Mouse (Mus musculus) midbrain, embryonic 14.5 days (tissue): ENCODE data around the gene Wdr63. TPM values are rescaled to one million over a fixed set of nuclear protein-coding genes. Genes with fewer than 3 reads are reported as not detected.

Experiments used
- ATAC-seq: fragments of 200-750 bp; cut with Nextera tagmentation; 2 replicates; pipeline ENCODE4 v1.8.0; 2017; ENCODE audit warnings: moderate number of reproducible peaks, moderate library complexity; ENCODE audit not compliant: low FRiP score, low TSS enrichment
- DNase-seq: peaks from one replicate; pipeline ENCODE4 v3.0.0-alpha.2; 2015
- H3K27ac ChIP-seq: fragments of 300-500 bp; sonication (generic); replicated peaks from 2 replicates; pipeline ENCODE4 v1.5.1; 2014; ENCODE audit warnings: mild to moderate bottlenecking, low read depth, low read length, moderate library complexity
- H3K27me3 ChIP-seq: fragments of 300-500 bp; sonication (generic); 2 replicates; pipeline ENCODE4 v1.6.1; 2014; ENCODE audit warnings: low read length, control low read depth, mixed read lengths; ENCODE audit not compliant: control insufficient read depth, insufficient read depth
- H3K36me3 ChIP-seq: fragments of 300-500 bp; sonication (generic); 2 replicates; pipeline ENCODE4 v1.6.1; 2014; ENCODE audit warnings: low read length, control low read depth; ENCODE audit not compliant: control insufficient read depth, insufficient read depth
- H3K4me1 ChIP-seq: fragments of 300-500 bp; sonication (generic); 2 replicates; pipeline ENCODE4 v1.6.1; 2014; ENCODE audit warnings: mild to moderate bottlenecking, antibody characterized with exemption, low read length, control low read depth; ENCODE audit not compliant: control insufficient read depth, insufficient read depth
- H3K4me2 ChIP-seq: fragments of 300-500 bp; sonication (generic); 2 replicates; pipeline ENCODE4 v1.6.1; 2014; ENCODE audit warnings: mild to moderate bottlenecking, low read length, moderate library complexity
- H3K4me3 ChIP-seq: fragments of 300-500 bp; sonication (generic); replicated peaks from 2 replicates; pipeline ENCODE4 v1.5.1; 2014; ENCODE audit warnings: low read depth, low read length
- H3K9ac ChIP-seq: fragments of 300-500 bp; sonication (generic); replicated peaks from 2 replicates; pipeline ENCODE4 v1.6.1; 2014; ENCODE audit warnings: mild to moderate bottlenecking, low read length, moderate library complexity
- H3K9me3 ChIP-seq: fragments of 300-500 bp; sonication (generic); 2 replicates; pipeline ENCODE4 v1.6.1; 2016; ENCODE audit warnings: low read length, control low read depth, mixed read lengths; ENCODE audit not compliant: control insufficient read depth
- WGBS: fragments of 180-500 bp; shearing (Covaris S2); extraction: QIAGEN DNeasy Blood & Tissue Kit; methylation state at CpG from one replicate; pipeline ENCODE4 v1.1.7; 2014; 5-methylcytosine and 5-hydroxymethylcytosine counted together
- polyA plus RNA-seq: library from polyadenylated mRNA; unstranded; fragments of >200 nt; fragmentation: Nextera tagmentation; extraction: Ambion mirVana; gene quantifications from 2 replicates; pipeline ENCODE4 v1.2.1, GENCODE M21; 2014

Gene Wdr63
- polyA plus RNA-seq, 1 experiment from 2014 or later = 0.83 TPM

GRCm38 (mm10) chr3:146150560-146150959 is 42.6 kb upstream of the Wdr63 start:
- Histone ChIP-seq H3K4me2 (peak overlapping the region; percentile 82), H3K9ac (no peak overlapping the region), H3K4me3 (peak overlapping the region; percentile 34), H3K4me1 (peaks cover 8% of the 10 kb centered on the region; the same call in 1 of the 2 replicates), H3K9me3 (no peaks in the 10 kb centered on the region), H3K36me3 (no peaks in the 10 kb centered on the region), H3K27me3 (peaks cover 26% of the 10 kb centered on the region), H3K27ac (no peak overlapping the region)
- no peak for DNase-seq
- no peak for ATAC-seq
- 33% methylated on average over 11 of the region's 11 CpGs for WGBS

- Histone ChIP-seq H3K4me1 (peaks cover 8% of the 10 kb centered on the region; the same call in 1 of the 2 replicates), H3K27ac (no peak overlapping the region), H3K4me2 (peak overlapping the region; percentile 82), H3K9me3 (no peaks in the 10 kb centered on the region), H3K27me3 (peaks cover 26% of the 10 kb centered on the region), H3K9ac (peak overlapping the region; percentile 34; the same call in 1 of the 2 replicates), H3K4me3 (peak overlapping the region; percentile 34), H3K36me3 (no peaks in the 10 kb centered on the region)
- under 1% methylated on average over 26 of the region's 26 CpGs for WGBS
- DNase-seq (peak; percentile 43), ATAC-seq (0 out of 2 replicates have a peak, but pooled peaks have one; percentile 6)
Measured at GRCm38 (mm10) chr3:146150058-146150400, 42.1 kb upstream of the Wdr63 start.

GRCm38 (mm10) chr3:146149156-146150057 is 41.5 kb upstream of the Wdr63 start, which contains the start of gene Mcoln2:
Gene Mcoln2 (plus strand): TSS chr3:146149833.
- ATAC-seq (0 out of 2 replicates have a peak, but pooled peaks have one; percentile 27), DNase-seq (peak; percentile 13)
- WGBS = 12% methylated on average over 34 of the region's 34 CpGs
- Histone ChIP-seq H3K36me3 (no peaks in the 10 kb centered on the region), H3K4me2 (peak within 1 kb of the TSS; percentile 82), H3K9me3 (no peaks in the 10 kb centered on the region), H3K4me3 (peak within 1 kb of the TSS; percentile 34), H3K4me1 (peaks cover 8% of the 10 kb centered on the region; the same call in 1 of the 2 replicates), H3K9ac (peak within 1 kb of the TSS; percentile 34; the same call in 1 of the 2 replicates), H3K27ac (no peak within 1 kb of the TSS), H3K27me3 (peaks cover 26% of the 10 kb centered on the region)

GRCm38 (mm10) chr3:146146131-146146530 is 38.2 kb upstream of the Wdr63 start:
- Histone ChIP-seq H3K4me2 (no peak overlapping the region), H3K27ac (no peak overlapping the region), H3K4me1 (peaks cover 8% of the 10 kb centered on the region; the same call in 1 of the 2 replicates), H3K9me3 (no peaks in the 10 kb centered on the region), H3K36me3 (no peaks in the 10 kb centered on the region), H3K9ac (no peak overlapping the region), H3K27me3 (peaks cover 18% of the 10 kb centered on the region), H3K4me3 (no peak overlapping the region)
- no peak for ATAC-seq
- 71% methylated on average over 5 of the region's 5 CpGs for WGBS
- DNase-seq = no peak

- Histone ChIP-seq H3K27ac (no peak overlapping the region), H3K4me3 (no peak overlapping the region), H3K9me3 (no peaks in the 10 kb centered on the region), H3K4me1 (peaks cover 8% of the 10 kb centered on the region; the same call in 1 of the 2 replicates), H3K27me3 (peaks cover 13% of the 10 kb centered on the region), H3K36me3 (no peaks in the 10 kb centered on the region), H3K4me2 (no peak overlapping the region), H3K9ac (no peak overlapping the region)
- no peak for ATAC-seq
- 56% methylated on average over 5 of the region's 5 CpGs for WGBS
- no peak for DNase-seq
Measured at GRCm38 (mm10) chr3:146145501-146145900, 37.6 kb upstream of the Wdr63 start.

GRCm38 (mm10) chr3:146142523-146142922 is 34.6 kb upstream of the Wdr63 start:
- 80% methylated on average over 7 of the region's 7 CpGs for WGBS
- no peak for ATAC-seq

GRCm38 (mm10) chr3:146140276-146140675 is 32.3 kb upstream of the Wdr63 start:
- Histone ChIP-seq H3K27me3 (no peaks in the 10 kb centered on the region), H3K9me3 (no peaks in the 10 kb centered on the region), H3K4me3 (no peak overlapping the region), H3K9ac (no peak overlapping the region), H3K4me2 (no peak overlapping the region), H3K36me3 (no peaks in the 10 kb centered on the region), H3K27ac (no peak overlapping the region), H3K4me1 (no peaks in the 10 kb centered on the region)
- ATAC-seq (no peak), DNase-seq (no peak)
- WGBS = 95% methylated on average over 7 of the region's 7 CpGs

More at GRCm38 (mm10) chr3:146142523-146142922, 34.6 kb upstream of the Wdr63 start:
- Histone ChIP-seq H3K27ac (no peak overlapping the region), H3K27me3 (no peaks in the 10 kb centered on the region), H3K4me2 (no peak overlapping the region), H3K4me3 (no peak overlapping the region), H3K36me3 (no peaks in the 10 kb centered on the region), H3K9me3 (no peaks in the 10 kb centered on the region), H3K4me1 (no peaks in the 10 kb centered on the region), H3K9ac (no peak overlapping the region)
- DNase-seq = peak; percentile 21

GRCm38 (mm10) chr3:146136422-146136821 is 28.5 kb upstream of the Wdr63 start:
- Histone ChIP-seq H3K36me3 (no peaks in the 10 kb centered on the region), H3K4me2 (no peak overlapping the region), H3K4me1 (no peaks in the 10 kb centered on the region), H3K9me3 (no peaks in the 10 kb centered on the region), H3K4me3 (no peak overlapping the region), H3K27ac (no peak overlapping the region), H3K9ac (no peak overlapping the region), H3K27me3 (no peaks in the 10 kb centered on the region)
- DNase-seq = peak; percentile 42
- ATAC-seq = no peak
- 47% methylated on average over 10 of the region's 10 CpGs for whole genome bisulfite sequencing
